Mouse (Mus musculus): ENCODE data around the gene Mob3b.

Gene Mob3b

GRCm38 (mm10) chr4:35120159-35120558, 37.1 kb downstream of the Mob3b start:
- Histone ChIP-seq H3K4me1 (replicated peaks; ENCODE audit: low read depth, low read length) (peaks cover 29% of the 10 kb centered on the region), H3K9me3 (ENCODE audit: low read length) (no peaks in the 10 kb centered on the region), H3K36me3 (ENCODE audit: insufficient read depth, low read length) (no peaks in the 10 kb centered on the region), H3K27me3 (ENCODE audit: insufficient read depth, low read length) (no peaks in the 10 kb centered on the region), H3K4me3 (replicated peaks; ENCODE audit: low read length) (no peak overlapping the region)
- no peak for TF ChIP-seq NANOG (IDR thresholded peaks at IDR 0.05; ENCODE audit: borderline replicate concordance, low read length)
- TF ChIP-seq POU5F1 (IDR thresholded peaks at IDR 0.05; ENCODE audit: borderline replicate concordance, low read length): no peak
- no peak for TF ChIP-seq CTCF (conservative IDR thresholded peaks at IDR 0.05; ENCODE audit: low read length)

- no peak for TF ChIP-seq CTCF (conservative IDR thresholded peaks at IDR 0.05; ENCODE audit: low read length)
- TF ChIP-seq NANOG (IDR thresholded peaks at IDR 0.05; ENCODE audit: borderline replicate concordance, low read length): no peak
- TF ChIP-seq POU5F1 (IDR thresholded peaks at IDR 0.05; ENCODE audit: borderline replicate concordance, low read length): no peak
- Histone ChIP-seq H3K4me1 (replicated peaks; ENCODE audit: low read depth, low read length) (peaks cover 34% of the 10 kb centered on the region), H3K27me3 (ENCODE audit: insufficient read depth, low read length) (no peaks in the 10 kb centered on the region), H3K4me3 (replicated peaks; ENCODE audit: low read length) (no peak overlapping the region), H3K9me3 (ENCODE audit: low read length) (no peaks in the 10 kb centered on the region), H3K36me3 (ENCODE audit: insufficient read depth, low read length) (no peaks in the 10 kb centered on the region)
These were observed 38.4 kb downstream of the Mob3b start for GRCm38 (mm10) chr4:35118851-35119250.

- no peak overlapping the region for H3K4me3 ChIP-seq (replicated peaks; ENCODE audit: low read length)
- H3K4me1 ChIP-seq (replicated peaks; ENCODE audit: low read depth, low read length): peaks cover 41% of the 10 kb centered on the region
- TF ChIP-seq CTCF (conservative IDR thresholded peaks at IDR 0.05; ENCODE audit: low read length) (no peak), NANOG (IDR thresholded peaks at IDR 0.05; ENCODE audit: borderline replicate concordance, low read length) (no peak), POU5F1 (IDR thresholded peaks at IDR 0.05; ENCODE audit: borderline replicate concordance, low read length) (no peak)
- no peaks in the 10 kb centered on the region for H3K36me3 ChIP-seq (ENCODE audit: insufficient read depth, low read length)
- H3K9me3 ChIP-seq (ENCODE audit: low read length): no peaks in the 10 kb centered on the region
- no peaks in the 10 kb centered on the region for H3K27me3 ChIP-seq (ENCODE audit: insufficient read depth, low read length)
These were observed 40.1 kb downstream of the Mob3b start for GRCm38 (mm10) chr4:35117144-35117543.

GRCm38 (mm10) chr4:35115933-35116332, 41.4 kb downstream of the Mob3b start:
- Histone ChIP-seq H3K9me3 (ENCODE audit: low read length) (no peaks in the 10 kb centered on the region), H3K4me1 (replicated peaks; ENCODE audit: low read depth, low read length) (peaks cover 32% of the 10 kb centered on the region), H3K27me3 (ENCODE audit: insufficient read depth, low read length) (no peaks in the 10 kb centered on the region), H3K4me3 (replicated peaks; ENCODE audit: low read length) (no peak overlapping the region), H3K36me3 (ENCODE audit: insufficient read depth, low read length) (no peaks in the 10 kb centered on the region)
- no peak for TF ChIP-seq CTCF (conservative IDR thresholded peaks at IDR 0.05; ENCODE audit: low read length)
- no peak for TF ChIP-seq NANOG (IDR thresholded peaks at IDR 0.05; ENCODE audit: borderline replicate concordance, low read length)
- TF ChIP-seq POU5F1 (IDR thresholded peaks at IDR 0.05; ENCODE audit: borderline replicate concordance, low read length): no peak

GRCm38 (mm10) chr4:35114950-35115349, 42.3 kb downstream of the Mob3b start:
- Histone ChIP-seq H3K4me1 (replicated peaks; ENCODE audit: low read depth, low read length) (peaks cover 29% of the 10 kb centered on the region), H3K9me3 (ENCODE audit: low read length) (no peaks in the 10 kb centered on the region), H3K4me3 (replicated peaks; ENCODE audit: low read length) (no peak overlapping the region), H3K27me3 (ENCODE audit: insufficient read depth, low read length) (no peaks in the 10 kb centered on the region), H3K36me3 (ENCODE audit: insufficient read depth, low read length) (no peaks in the 10 kb centered on the region)
- TF ChIP-seq POU5F1 (IDR thresholded peaks at IDR 0.05; ENCODE audit: borderline replicate concordance, low read length): no peak
- TF ChIP-seq CTCF (conservative IDR thresholded peaks at IDR 0.05; ENCODE audit: low read length): no peak
- TF ChIP-seq NANOG (IDR thresholded peaks at IDR 0.05; ENCODE audit: borderline replicate concordance, low read length): no peak

- Histone ChIP-seq H3K27me3 (ENCODE audit: insufficient read depth, low read length) (no peaks in the 10 kb centered on the region), H3K9me3 (ENCODE audit: low read length) (no peaks in the 10 kb centered on the region), H3K36me3 (ENCODE audit: insufficient read depth, low read length) (no peaks in the 10 kb centered on the region), H3K4me3 (replicated peaks; ENCODE audit: low read length) (no peak overlapping the region), H3K4me1 (replicated peaks; ENCODE audit: low read depth, low read length) (peaks cover 29% of the 10 kb centered on the region)
- TF ChIP-seq CTCF (conservative IDR thresholded peaks at IDR 0.05; ENCODE audit: low read length) (no peak), POU5F1 (IDR thresholded peaks at IDR 0.05; ENCODE audit: borderline replicate concordance, low read length) (no peak), NANOG (IDR thresholded peaks at IDR 0.05; ENCODE audit: borderline replicate concordance, low read length) (no peak)
These were observed 43.6 kb downstream of the Mob3b start for GRCm38 (mm10) chr4:35113516-35114248.

GRCm38 (mm10) chr4:35112452-35112851, 44.8 kb downstream of the Mob3b start:
- no peak for TF ChIP-seq CTCF (conservative IDR thresholded peaks at IDR 0.05; ENCODE audit: low read length)
- Histone ChIP-seq H3K27me3 (ENCODE audit: insufficient read depth, low read length) (no peaks in the 10 kb centered on the region), H3K9me3 (ENCODE audit: low read length) (no peaks in the 10 kb centered on the region), H3K4me1 (replicated peaks; ENCODE audit: low read depth, low read length) (peaks cover 29% of the 10 kb centered on the region), H3K4me3 (replicated peaks; ENCODE audit: low read length) (no peak overlapping the region), H3K36me3 (ENCODE audit: insufficient read depth, low read length) (no peaks in the 10 kb centered on the region)

- Histone ChIP-seq H3K9me3 (ENCODE audit: low read length) (no peaks in the 10 kb centered on the region), H3K27me3 (ENCODE audit: insufficient read depth, low read length) (peaks cover 26% of the 10 kb centered on the region; the same call in 1 of the 2 replicates), H3K4me1 (replicated peaks; ENCODE audit: low read depth, low read length) (peaks cover 10% of the 10 kb centered on the region), H3K36me3 (ENCODE audit: insufficient read depth, low read length) (no peaks in the 10 kb centered on the region), H3K4me3 (replicated peaks; ENCODE audit: low read length) (no peak overlapping the region)
- TF ChIP-seq NANOG (IDR thresholded peaks at IDR 0.05; ENCODE audit: borderline replicate concordance, low read length): no peak
- no peak for TF ChIP-seq POU5F1 (IDR thresholded peaks at IDR 0.05; ENCODE audit: borderline replicate concordance, low read length)
- no peak for TF ChIP-seq CTCF (conservative IDR thresholded peaks at IDR 0.05; ENCODE audit: low read length)
These were observed 52.0 kb downstream of the Mob3b start for GRCm38 (mm10) chr4:35105115-35105773.
